ENCODE assay signal across 19 mouse cellular contexts in the genomic region with DNA sequence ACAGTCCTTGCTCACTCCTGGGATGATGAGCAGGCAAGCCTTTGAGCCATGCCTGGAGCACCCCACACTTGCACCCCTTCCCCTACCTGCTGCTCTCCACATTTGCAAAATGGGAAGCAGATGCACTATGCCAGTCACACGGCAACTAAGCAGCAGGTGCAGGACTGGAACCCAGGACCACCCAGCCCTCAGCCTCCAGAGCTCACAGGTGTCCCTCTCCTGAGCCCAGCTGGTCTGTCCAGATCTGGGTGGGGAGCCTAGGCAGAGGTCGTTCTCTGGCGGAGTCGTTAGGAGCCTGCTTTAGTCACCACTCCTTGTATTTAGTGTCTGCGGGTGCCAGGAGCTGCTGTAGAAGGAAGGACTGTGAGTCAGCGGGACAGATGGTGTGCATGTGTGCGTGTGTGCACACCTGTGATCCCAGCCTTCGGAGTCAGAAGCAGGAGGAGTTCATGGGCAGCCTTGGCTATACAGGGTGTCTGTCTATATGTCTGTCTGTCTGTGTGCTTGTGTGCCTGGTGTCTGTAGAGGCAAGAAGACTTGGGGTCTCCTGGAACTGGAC. TPM values are rescaled to one million over a fixed set of nuclear protein-coding genes. Genes with fewer than 3 reads are reported as not detected.
DNase-seq lines count a peak whose midpoint lies in the region; ATAC-seq and TF ChIP-seq lines count a peak whose summit lies in the region.
"Had no signal": no experiment of that assay in that cellular context is flagged by ENCODE, and none has a peak within 500 bp of the region (broad histone marks: within the 10 kb centered on the region; RNA-seq: fewer than 3 reads in every experiment).

No protein-coding gene starts in this region.

- no peak for TF ChIP-seq CTCF in intestine, postnatal 0 days (IDR thresholded peaks at IDR 0.05; ENCODE audit: low read depth)

- peaks cover 32% of the 10 kb centered on the region for H3K4me1 ChIP-seq in heart, embryonic 10.5 days
- H3K4me1 ChIP-seq in neural tube, embryonic 13.5 days (replicated peaks) = peaks cover 14% of the 10 kb centered on the region
- peaks cover 9% of the 10 kb centered on the region; the same call in 1 of the 2 replicates for H3K4me1 ChIP-seq in intestine, postnatal 0 days (replicated peaks; ENCODE audit: control insufficient read depth, insufficient read depth, low read length)
- peaks cover 14% of the 10 kb centered on the region for H3K4me1 ChIP-seq in stomach, embryonic 16.5 days (ENCODE audit: control insufficient read depth, insufficient read depth, low read length)

- H3K36me3 ChIP-seq in heart, embryonic 10.5 days = peaks cover 25% of the 10 kb centered on the region
- peaks cover 15% of the 10 kb centered on the region for H3K36me3 ChIP-seq in neural tube, embryonic 13.5 days
- peaks cover 13% of the 10 kb centered on the region; the same call in 1 of the 2 replicates for H3K36me3 ChIP-seq in intestine, postnatal 0 days (ENCODE audit: control insufficient read depth, insufficient read depth)
- no peaks in the 10 kb centered on the region for H3K36me3 ChIP-seq in stomach, embryonic 16.5 days (ENCODE audit: control insufficient read depth, insufficient read depth, low read length)

- WGBS in heart, embryonic 10.5 days = 84% methylated on average over 8 of the region's 8 CpGs
- 91% methylated on average over 8 of the region's 8 CpGs for WGBS in neural tube, embryonic 13.5 days
- 66% methylated on average over 8 of the region's 8 CpGs for WGBS in intestine, postnatal 0 days
- WGBS in stomach, embryonic 16.5 days = 80% methylated on average over 8 of the region's 8 CpGs

- H3K27me3 ChIP-seq in heart, embryonic 10.5 days (ENCODE audit: insufficient read depth, poor library complexity, severe bottlenecking) = no peaks in the 10 kb centered on the region
- no peaks in the 10 kb centered on the region for H3K27me3 ChIP-seq in neural tube, embryonic 13.5 days
- H3K27me3 ChIP-seq in intestine, postnatal 0 days (replicated peaks; ENCODE audit: control insufficient read depth, insufficient read depth, low read length) = no peaks in the 10 kb centered on the region
- H3K27me3 ChIP-seq in stomach, embryonic 16.5 days (ENCODE audit: control insufficient read depth, insufficient read depth, low read length) = no peaks in the 10 kb centered on the region
- H3K27me3 ChIP-seq: neural tube, embryonic 12.5 days had no signal

- no peak overlapping the region for H3K4me2 ChIP-seq in neural tube, embryonic 13.5 days
- no peak overlapping the region for H3K4me2 ChIP-seq in intestine, postnatal 0 days (replicated peaks; ENCODE audit: low read depth)
- no peak overlapping the region for H3K4me2 ChIP-seq in stomach, embryonic 16.5 days (ENCODE audit: low read depth, low read length)
- H3K4me2 ChIP-seq: neural tube, embryonic 12.5 days had no signal

- no peaks in the 10 kb centered on the region for H3K9me3 ChIP-seq in heart, embryonic 10.5 days
- no peaks in the 10 kb centered on the region for H3K9me3 ChIP-seq in neural tube, embryonic 13.5 days
- no peaks in the 10 kb centered on the region for H3K9me3 ChIP-seq in intestine, postnatal 0 days (ENCODE audit: control insufficient read depth)
- no peaks in the 10 kb centered on the region for H3K9me3 ChIP-seq in stomach, embryonic 16.5 days (replicated peaks; ENCODE audit: control insufficient read depth, low read length)
- H3K9me3 ChIP-seq: neural tube, embryonic 12.5 days had no signal

- 0 out of 2 replicates have a peak overlapping the region, but pooled peaks have one; percentile 1 for H3K9ac ChIP-seq in neural tube, embryonic 13.5 days
- H3K9ac ChIP-seq in intestine, postnatal 0 days (ENCODE audit: low read depth, low read length) = no peak overlapping the region
- H3K9ac ChIP-seq in stomach, embryonic 16.5 days (ENCODE audit: low read length) = no peak overlapping the region
- H3K9ac ChIP-seq: neural tube, embryonic 12.5 days had no signal

- peak overlapping the region; percentile 43 for H3K27ac ChIP-seq in heart, embryonic 10.5 days
- H3K27ac ChIP-seq in neural tube, embryonic 13.5 days (replicated peaks) = no peak overlapping the region
- peak overlapping the region; percentile 11; the same call in 1 of the 2 replicates for H3K27ac ChIP-seq in intestine, postnatal 0 days (ENCODE audit: low read depth, low read length)
- no peak overlapping the region; the same call in 1 of the 2 replicates for H3K27ac ChIP-seq in stomach, embryonic 16.5 days (ENCODE audit: low read length)
- H3K27ac ChIP-seq: neural tube, embryonic 12.5 days had no signal

- DNase-seq in heart, embryonic 10.5 days (ENCODE audit: low spot score) = no peak
- no peak for DNase-seq in heart, postnatal 4 days
- no peak for DNase-seq in neural tube, embryonic 10.5 days (ENCODE audit: extremely low spot score, low spot score)
- no peak for DNase-seq in adrenal gland, postnatal 25 days
- DNase-seq: adrenal gland, adult 8-10 months; cerebellum, postnatal 14 days; kidney, adult 11 months; kidney, postnatal 10 days; left cerebral cortex, postnatal 4 days; lung, adult 2 months; lung, postnatal 4 days; midbrain, embryonic 14.5 days had no signal

- H3K4me3 ChIP-seq in heart, embryonic 10.5 days = no peak overlapping the region
- H3K4me3 ChIP-seq in neural tube, embryonic 13.5 days = no peak overlapping the region
- no peak overlapping the region for H3K4me3 ChIP-seq in intestine, postnatal 0 days (ENCODE audit: low read depth, low read length)
- no peak overlapping the region for H3K4me3 ChIP-seq in stomach, embryonic 16.5 days (replicated peaks; ENCODE audit: low read length)
- H3K4me3 ChIP-seq: neural tube, embryonic 12.5 days had no signal

- no peak for ATAC-seq in neural tube, embryonic 13.5 days (ENCODE audit: low read depth)
- ATAC-seq in intestine, postnatal 0 days = peak; percentile 38
- 0 out of 2 replicates have a peak, but pooled peaks have one; percentile 31 for ATAC-seq in stomach, embryonic 16.5 days (ENCODE audit: insufficient read depth, low FRiP score)

RNA-seq across cellular contexts. Expression of a gene that starts 12.8 kb away (rescaled TPM):
- 46.8 and 47.9 TPM in 2 replicates for polyA plus RNA-seq in heart, embryonic 10.5 days (2016; fragmentation: Nextera tagmentation; extraction: Ambion mirVana)
- 10 to 100 TPM; 54.7 to 60.0 TPM for total RNA-seq in heart, postnatal 4 days (2021)
- 38.7 and 39.9 TPM in 2 replicates for polyA plus RNA-seq in neural tube, embryonic 13.5 days (2015; fragmentation: Nextera tagmentation; extraction: Ambion mirVana)
- 26.5 and 27.5 TPM in 2 replicates for polyA plus RNA-seq in intestine, postnatal 0 days (2015; fragmentation: Nextera tagmentation; extraction: Ambion mirVana)
- polyA plus RNA-seq in stomach, embryonic 16.5 days (2015; fragmentation: Nextera tagmentation; extraction: Ambion mirVana) = 33.0 and 34.5 TPM in 2 replicates
- 26.9 and 30.6 TPM in 2 replicates for total RNA-seq in adrenal gland, postnatal 25 days (2021)

RNA-seq across cellular contexts. Expression of a gene that starts 28.6 kb away (rescaled TPM):
- 1.0 and 1.8 TPM in 2 replicates for polyA plus RNA-seq in heart, embryonic 10.5 days (2016; fragmentation: Nextera tagmentation; extraction: Ambion mirVana)
- total RNA-seq in heart, postnatal 4 days (2021) = 1 to 10 TPM; 6.7 to 8.1 TPM
- 2.0 and 2.6 TPM in 2 replicates for polyA plus RNA-seq in neural tube, embryonic 13.5 days (2015; fragmentation: Nextera tagmentation; extraction: Ambion mirVana)
- 1.3 and 1.6 TPM in 2 replicates for polyA plus RNA-seq in intestine, postnatal 0 days (2015; fragmentation: Nextera tagmentation; extraction: Ambion mirVana)
- polyA plus RNA-seq in stomach, embryonic 16.5 days (2015; fragmentation: Nextera tagmentation; extraction: Ambion mirVana) = 1.4 and 1.7 TPM in 2 replicates
- 6.2 and 7.5 TPM in 2 replicates for total RNA-seq in adrenal gland, postnatal 25 days (2021)

RNA-seq across cellular contexts. Expression of a gene that starts 30.6 kb away (rescaled TPM):
- 99.0 and 112 TPM in 2 replicates for polyA plus RNA-seq in heart, embryonic 10.5 days (2016; fragmentation: Nextera tagmentation; extraction: Ambion mirVana)
- 100 to 1,000 TPM; 117 to 119 TPM for total RNA-seq in heart, postnatal 4 days (2021)
- polyA plus RNA-seq in neural tube, embryonic 13.5 days (2015; fragmentation: Nextera tagmentation; extraction: Ambion mirVana) = 41.2 and 46.3 TPM in 2 replicates
- polyA plus RNA-seq in intestine, postnatal 0 days (2015; fragmentation: Nextera tagmentation; extraction: Ambion mirVana) = 98.5 and 106 TPM in 2 replicates
- polyA plus RNA-seq in stomach, embryonic 16.5 days (2015; fragmentation: Nextera tagmentation; extraction: Ambion mirVana) = 77.8 and 85.6 TPM in 2 replicates
- total RNA-seq in adrenal gland, postnatal 25 days (2021) = 47.4 and 61.4 TPM in 2 replicates

RNA-seq across cellular contexts. Expression of a gene that starts 38.9 kb away (rescaled TPM):
- polyA plus RNA-seq in heart, embryonic 10.5 days (2016; fragmentation: Nextera tagmentation; extraction: Ambion mirVana) = 0.13 TPM in 1 of 2 replicates, not detected in the other
- total RNA-seq in heart, postnatal 4 days (2021) = under 1 TPM in 1 of 2 experiments, not detected in 1; 0.26 TPM
- 0.41 and 0.59 TPM in 2 replicates for polyA plus RNA-seq in neural tube, embryonic 13.5 days (2015; fragmentation: Nextera tagmentation; extraction: Ambion mirVana)
- polyA plus RNA-seq in intestine, postnatal 0 days (2015; fragmentation: Nextera tagmentation; extraction: Ambion mirVana) = 0.12 and 0.14 TPM in 2 replicates
- polyA plus RNA-seq in stomach, embryonic 16.5 days (2015; fragmentation: Nextera tagmentation; extraction: Ambion mirVana) = 0.17 TPM in 1 of 2 replicates, not detected in the other
- total RNA-seq in adrenal gland, postnatal 25 days (2021) = not detected in 2 replicates
- total RNA-seq: adrenal gland, adult 8-10 months; MEL had no signal
- polyA plus RNA-seq: gonadal fat pad, adult 2 months; hindbrain, embryonic 11.5 days; neural tube, embryonic 12.5 days had no signal

RNA-seq across cellular contexts. Expression of a gene that starts 41.4 kb away (rescaled TPM):
- 22.4 and 26.0 TPM in 2 replicates for polyA plus RNA-seq in heart, embryonic 10.5 days (2016; fragmentation: Nextera tagmentation; extraction: Ambion mirVana)
- total RNA-seq in heart, postnatal 4 days (2021) = 10 to 100 TPM; 30.2 to 32.3 TPM
- 103 and 117 TPM in 2 replicates for polyA plus RNA-seq in neural tube, embryonic 13.5 days (2015; fragmentation: Nextera tagmentation; extraction: Ambion mirVana)
- polyA plus RNA-seq in intestine, postnatal 0 days (2015; fragmentation: Nextera tagmentation; extraction: Ambion mirVana) = 7.1 and 9.3 TPM in 2 replicates
- polyA plus RNA-seq in stomach, embryonic 16.5 days (2015; fragmentation: Nextera tagmentation; extraction: Ambion mirVana) = 14.8 and 21.7 TPM in 2 replicates
- total RNA-seq in adrenal gland, postnatal 25 days (2021) = 2.5 and 5.3 TPM in 2 replicates

Comparison
In these comparisons a context has a peak if more than half of its experiments do, and no peak if none do; other contexts are left out.
1. H3K27ac ChIP-seq: peak in heart, embryonic 10.5 days (single experiment) and intestine, postnatal 0 days (single experiment); none in neural tube, embryonic 13.5 days (single experiment) and stomach, embryonic 16.5 days (single experiment).